8 mouse cellular contexts compared by ENCODE assay signal in genomic region chr1:172481540-172482280, GRCm38 (mm10). TPM values are rescaled to one million over a fixed set of nuclear protein-coding genes. Genes with fewer than 3 reads are reported as not detected.
A peak's percentile ranks its signal among the peaks of the same experiment; 100 is the strongest.
DNase-seq lines count a peak whose midpoint lies in the region; ATAC-seq and TF ChIP-seq lines count a peak whose summit lies in the region.

Igsf9 (plus strand) TSS chr1:172481788.

- intact Hi-C loops in left cerebral cortex, postnatal 36 days (cut with DNase I) = no loop called here

- WGBS in intestine, postnatal 0 days = under 1% methylated on average over 38 of the region's 38 CpGs
- under 1% methylated on average over 38 of the region's 38 CpGs for whole genome bisulfite sequencing in midbrain, embryonic 10.5 days

- TF ChIP-seq CTCF in intestine, postnatal 0 days (IDR thresholded peaks at IDR 0.05; ENCODE audit: low read depth) = peak; percentile 85

- peak within 1 kb of the TSS; percentile 51 for H3K4me3 ChIP-seq in intestine, postnatal 0 days (ENCODE audit: low read depth, low read length)
- peak within 1 kb of the TSS; percentile 79 for H3K4me3 ChIP-seq in midbrain, embryonic 10.5 days

- ATAC-seq in granulocyte monocyte progenitor cell, adult 5-6 weeks (replicated peaks; ENCODE audit: poor library complexity, severe bottlenecking) = peak; percentile 81
- ATAC-seq in intestine, postnatal 0 days = peak; percentile 88

- H3K27me3 ChIP-seq in intestine, postnatal 0 days (replicated peaks; ENCODE audit: control insufficient read depth, insufficient read depth, low read length) = no peaks in the 10 kb centered on the region
- peaks cover 23% of the 10 kb centered on the region for H3K27me3 ChIP-seq in midbrain, embryonic 10.5 days (ENCODE audit: low read depth, poor library complexity, severe bottlenecking)

- peaks cover 3% of the 10 kb centered on the region; the same call in 1 of the 2 replicates for H3K4me1 ChIP-seq in intestine, postnatal 0 days (replicated peaks; ENCODE audit: control insufficient read depth, insufficient read depth, low read length)
- peaks cover 53% of the 10 kb centered on the region for H3K4me1 ChIP-seq in midbrain, embryonic 10.5 days

- H3K36me3 ChIP-seq in intestine, postnatal 0 days (ENCODE audit: control insufficient read depth, insufficient read depth) = 0 out of 2 replicates have a peak, but pooled peaks cover 17% of the 10 kb centered on the region
- peaks cover 15% of the 10 kb centered on the region for H3K36me3 ChIP-seq in midbrain, embryonic 10.5 days

- H3K27ac ChIP-seq in intestine, postnatal 0 days (ENCODE audit: low read depth, low read length) = peak within 1 kb of the TSS; percentile 78
- peak within 1 kb of the TSS; percentile 93 for H3K27ac ChIP-seq in midbrain, embryonic 10.5 days (replicated peaks)

- peak within 1 kb of the TSS; percentile 40 for H3K9ac ChIP-seq in intestine, postnatal 0 days (ENCODE audit: low read depth, low read length)

- H3K4me2 ChIP-seq in intestine, postnatal 0 days (replicated peaks; ENCODE audit: low read depth) = peak within 1 kb of the TSS; percentile 76

- DNase-seq in adrenal gland, adult 2 months = peak; percentile 85
- DNase-seq in embryo, embryonic 9.5 days (ENCODE audit: extremely low spot score) = peak; percentile 95
- peak; percentile 89 to 91 for DNase-seq in left cerebral cortex, postnatal 36 days (ENCODE audit: low spot score in 2 of 2)
- DNase-seq in midbrain, embryonic 10.5 days (ENCODE audit: low spot score) = peak; percentile 97
- DNase-seq in right cerebral cortex, postnatal 4 days = peak; percentile 93
- peak; percentile 93 for DNase-seq in yolk sac, embryonic 10.5 days (ENCODE audit: low spot score)

- H3K9me3 ChIP-seq in intestine, postnatal 0 days (ENCODE audit: control insufficient read depth) = no peaks in the 10 kb centered on the region
- H3K9me3 ChIP-seq in midbrain, embryonic 10.5 days (replicated peaks) = no peaks in the 10 kb centered on the region

RNA-seq across cellular contexts. Expression of gene Igsf9, which starts in this region (rescaled TPM):
- 1 to 10 TPM in 1 of 2 experiments, under 1 TPM in 1; 0.78 to 3.8 TPM for total RNA-seq in adrenal gland, adult 2 months (2021)
- polyA plus RNA-seq in adrenal gland, adult 2 months (2012; rRNA removed) = 7.4 and 7.9 TPM in 2 replicates
- not detected in 2 replicates for total RNA-seq in granulocyte monocyte progenitor cell, adult 5-6 weeks (2014; fragmentation: Nextera tagmentation)
- not detected in 2 replicates for total RNA-seq in granulocyte monocyte progenitor cell, adult 5-6 weeks (2017)
- 73.4 and 93.7 TPM in 2 replicates for polyA plus RNA-seq in intestine, postnatal 0 days (2015; fragmentation: Nextera tagmentation; extraction: Ambion mirVana)
- 10 to 100 TPM in 1 of 2 experiments, 1 to 10 TPM in 1; 8.4 to 11.2 TPM for total RNA-seq in left cerebral cortex, postnatal 36 days (2021)
- 76.2 and 95.8 TPM in 2 replicates for polyA plus RNA-seq in midbrain, embryonic 10.5 days (2016; fragmentation: Nextera tagmentation; extraction: Ambion mirVana)

Comparison
In these comparisons a context has a peak if more than half of its experiments do, and no peak if none do; other contexts are left out.
1. Peak in every context shown above with its lines: DNase-seq, ATAC-seq, H3K4me3 ChIP-seq and H3K27ac ChIP-seq.
2. Peak in ATAC-seq in granulocyte monocyte progenitor cell, adult 5-6 weeks; RNA of the gene not detected or under 1 TPM.